Mouse (Mus musculus) thymus, adult 2 months (tissue): ENCODE measurements around the gene Bivm.

Experiments used
- CTCF ChIP-seq: fragments of 200-500 bp; IDR thresholded peaks from 2 replicates; pipeline ENCODE4 v1.5.1; 2012; ENCODE audit warnings: mild to moderate bottlenecking, control low read depth, low read length, moderate library complexity, borderline replicate concordance; ENCODE audit not compliant: control insufficient read depth, poor library complexity, insufficient read depth; ENCODE audit errors: extremely low read depth
- POLR2A ChIP-seq: fragments of 200-500 bp; IDR thresholded peaks from 2 replicates; pipeline ENCODE4 v1.6.1; 2012; ENCODE audit warnings: mild to moderate bottlenecking, low read length, control low read depth, moderate library complexity; ENCODE audit not compliant: control insufficient read depth, poor library complexity, insufficient read depth; ENCODE audit errors: extremely low read depth

- no peak for TF ChIP-seq CTCF
- TF ChIP-seq POLR2A: no peak
Observed at GRCm38 (mm10) chr1:44117571-44117970, 1.2 kb upstream of the Bivm start.
